Mouse (Mus musculus) E14TG2a.4 (cell line): ENCODE results near the gene Tsc2.
"Not testable (repeated sequence)": the region's sequence is repeated elsewhere in the genome, so short reads cannot be mapped to it uniquely, and the experiment has no call there.

Source experiments
- H3K27me3 ChIP-seq: 2 replicates; pipeline ENCODE4 v1.6.1; 2014; ENCODE audit warnings: low read length, control low read depth; ENCODE audit not compliant: insufficient read depth
- H3K36me3 ChIP-seq: 2 replicates; pipeline ENCODE4 v1.6.1; 2014; ENCODE audit warnings: low read length, control low read depth; ENCODE audit not compliant: insufficient read depth
- H3K4me1 ChIP-seq: replicated peaks from 2 replicates; pipeline ENCODE4 v1.6.1; 2014; ENCODE audit warnings: low read depth, low read length, control low read depth
- H3K4me3 ChIP-seq: replicated peaks from 2 replicates; pipeline ENCODE4 v1.5.1; 2014; ENCODE audit warnings: mild to moderate bottlenecking, low read length
- H3K9me3 ChIP-seq: 2 replicates; pipeline ENCODE4 v1.6.1; 2014; ENCODE audit warnings: low read length, control low read depth
- CTCF ChIP-seq: conservative IDR thresholded peaks from 2 replicates; pipeline ENCODE4 v1.5.1; 2014; ENCODE audit warnings: low read length
- NANOG ChIP-seq: IDR thresholded peaks from 2 replicates; pipeline ENCODE4 v1.6.1; 2014; ENCODE audit warnings: borderline replicate concordance, low read length, mixed read lengths
- POU5F1 ChIP-seq: IDR thresholded peaks from 2 replicates; pipeline ENCODE4 v1.6.1; 2014; ENCODE audit warnings: low read length, borderline replicate concordance

Tsc2 gene

DNA sequence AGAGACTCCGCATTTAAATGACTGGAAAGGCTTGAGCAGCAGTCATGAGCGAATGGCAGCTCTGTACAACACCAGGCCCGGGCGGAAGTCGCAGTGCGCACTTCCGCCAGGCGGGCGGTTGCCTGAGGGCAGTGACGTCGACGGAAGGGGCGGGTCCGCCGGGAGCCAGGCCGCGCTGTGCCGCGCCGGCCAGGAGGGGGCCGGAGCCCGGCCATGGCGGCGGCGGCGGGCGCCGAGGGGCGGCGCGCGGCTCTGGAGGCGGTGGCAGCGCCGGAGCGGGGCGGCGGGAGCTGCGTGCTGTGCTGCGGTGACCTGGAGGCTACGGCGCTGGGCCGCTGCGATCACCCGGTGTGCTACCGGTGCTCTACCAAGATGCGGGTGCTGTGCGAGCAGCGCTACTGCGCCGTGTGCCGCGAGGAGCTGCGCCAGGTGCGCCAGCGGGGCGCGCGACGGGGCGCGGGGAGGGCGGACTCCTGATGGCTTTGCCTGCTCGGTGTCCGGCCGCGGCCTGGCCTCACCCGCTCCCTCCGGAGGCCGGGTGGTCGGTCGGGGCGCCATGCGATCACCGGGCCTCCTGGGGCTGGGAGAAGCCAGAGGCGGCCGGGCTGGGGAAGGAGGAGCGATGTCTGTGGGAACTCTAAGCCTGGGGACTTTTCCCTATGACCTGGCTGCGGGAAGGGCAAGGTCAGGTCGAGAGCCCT is 37.3 kb upstream of the Tsc2 start, which contains the start of gene Zfp598:
Zfp598 (plus strand) TSS at position 143 of the 701 bp plus-strand sequence.
- no peaks in the 10 kb centered on the region for H3K9me3 ChIP-seq
- H3K36me3 ChIP-seq, result peaks cover 23% of the 10 kb centered on the region
- peak within 1 kb of the TSS; percentile 94 for H3K4me3 ChIP-seq
- TF ChIP-seq CTCF, result no peak
- no peak for TF ChIP-seq POU5F1
- TF ChIP-seq NANOG, result no peak
- peaks cover 64% of the 10 kb centered on the region for H3K4me1 ChIP-seq
- no peaks in the 10 kb centered on the region for H3K27me3 ChIP-seq

DNA sequence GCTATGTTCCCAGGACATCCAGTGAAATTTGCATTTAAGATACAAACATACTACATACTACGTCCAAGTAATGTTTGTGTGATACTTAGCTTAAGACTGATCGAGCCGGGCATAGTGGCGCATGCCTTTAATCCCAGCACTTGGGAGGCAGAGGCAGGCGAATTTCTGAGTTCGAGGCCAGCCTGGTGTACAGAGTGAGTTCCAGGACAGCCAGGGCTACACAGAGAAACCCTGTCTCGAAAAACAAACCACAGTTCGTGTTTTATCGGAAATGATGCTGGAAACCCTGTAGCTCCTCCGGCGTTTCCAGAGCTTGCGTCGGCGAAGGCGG is 36.7 kb upstream of the Tsc2 start:
- Histone ChIP-seq H3K4me1 (peaks cover 59% of the 10 kb centered on the region), H3K4me3 (peak overlapping the region; percentile 94), H3K36me3 (peaks cover 19% of the 10 kb centered on the region)
- not testable (repeated sequence) for H3K27me3 ChIP-seq, H3K9me3 ChIP-seq

DNA sequence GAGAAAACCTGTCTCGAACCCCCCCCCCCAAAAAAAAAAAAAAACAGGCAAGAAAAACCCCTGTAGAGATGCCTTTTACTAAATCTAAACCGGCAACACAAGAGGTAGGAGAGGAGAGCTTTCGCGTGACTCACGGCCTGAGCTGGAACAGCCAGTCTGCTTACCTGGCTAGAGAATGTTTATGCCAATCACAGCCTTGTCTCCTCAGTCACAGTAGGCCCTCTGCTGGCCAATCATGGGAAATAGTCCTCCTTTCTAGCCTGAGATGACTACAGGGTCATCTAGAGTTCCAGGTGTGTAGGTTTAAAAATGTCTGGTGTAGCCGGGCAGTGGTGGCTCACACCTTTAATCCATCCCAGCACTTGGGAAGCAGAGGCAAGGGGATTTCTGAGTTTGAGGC is 35.0 kb upstream of the Tsc2 start:
- peaks cover 43% of the 10 kb centered on the region for H3K4me1 ChIP-seq
- no peak for TF ChIP-seq POU5F1
- peak; percentile 60 for TF ChIP-seq CTCF
- TF ChIP-seq NANOG, result no peak
- no peaks in the 10 kb centered on the region for H3K9me3 ChIP-seq
- H3K36me3 ChIP-seq, result 0 out of 2 replicates have a peak, but pooled peaks cover 7% of the 10 kb centered on the region
- no peak overlapping the region for H3K4me3 ChIP-seq
- H3K27me3 ChIP-seq, result no peaks in the 10 kb centered on the region

GRCm38 (mm10) chr17:24667011-24667410 is 34.6 kb upstream of the Tsc2 start:
- H3K27me3 ChIP-seq, H3K36me3 ChIP-seq, H3K9me3 ChIP-seq: not testable (repeated sequence)

GRCm38 (mm10) chr17:24658017-24658758 is 25.8 kb upstream of the Tsc2 start, which contains the start of gene Npw:
TSS of gene Npw (minus strand) at chr17:24658457.
- H3K36me3 ChIP-seq, result no peaks in the 10 kb centered on the region
- no peak for TF ChIP-seq POU5F1
- no peak for TF ChIP-seq CTCF
- no peak for TF ChIP-seq NANOG
- H3K9me3 ChIP-seq, result no peaks in the 10 kb centered on the region
- H3K27me3 ChIP-seq, result peaks cover 53% of the 10 kb centered on the region
- peaks cover 31% of the 10 kb centered on the region for H3K4me1 ChIP-seq
- peak within 1 kb of the TSS; percentile 83 for H3K4me3 ChIP-seq

More at GRCm38 (mm10) chr17:24667011-24667410, 34.6 kb upstream of the Tsc2 start:
- peaks cover 38% of the 10 kb centered on the region for H3K4me1 ChIP-seq
- not testable (repeated sequence) for H3K4me3 ChIP-seq

DNA sequence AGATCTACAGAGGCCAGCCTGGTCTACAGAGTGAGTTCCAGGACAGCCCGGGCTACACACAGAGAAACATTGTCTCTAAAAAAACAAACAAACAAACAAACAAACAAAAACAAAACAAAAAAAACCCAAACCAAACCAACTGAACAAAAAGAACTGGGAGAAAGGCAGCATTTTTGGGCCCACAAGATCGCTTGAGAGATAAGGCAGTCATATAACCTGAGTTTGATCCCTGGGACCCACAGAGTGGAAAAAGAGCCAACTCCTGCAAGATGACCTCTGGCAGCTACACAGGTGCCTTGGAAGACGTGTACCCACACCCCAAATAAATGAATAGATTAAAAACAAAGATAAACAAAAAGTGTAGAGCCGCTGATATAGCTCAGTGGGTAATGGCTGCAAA is 22.5 kb upstream of the Tsc2 start:
- Histone ChIP-seq H3K27me3 (peaks cover 72% of the 10 kb centered on the region), H3K9me3 (no peaks in the 10 kb centered on the region), H3K36me3 (no peaks in the 10 kb centered on the region), H3K4me3 (no peak overlapping the region), H3K4me1 (peaks cover 38% of the 10 kb centered on the region)
- no peak for TF ChIP-seq POU5F1

DNA sequence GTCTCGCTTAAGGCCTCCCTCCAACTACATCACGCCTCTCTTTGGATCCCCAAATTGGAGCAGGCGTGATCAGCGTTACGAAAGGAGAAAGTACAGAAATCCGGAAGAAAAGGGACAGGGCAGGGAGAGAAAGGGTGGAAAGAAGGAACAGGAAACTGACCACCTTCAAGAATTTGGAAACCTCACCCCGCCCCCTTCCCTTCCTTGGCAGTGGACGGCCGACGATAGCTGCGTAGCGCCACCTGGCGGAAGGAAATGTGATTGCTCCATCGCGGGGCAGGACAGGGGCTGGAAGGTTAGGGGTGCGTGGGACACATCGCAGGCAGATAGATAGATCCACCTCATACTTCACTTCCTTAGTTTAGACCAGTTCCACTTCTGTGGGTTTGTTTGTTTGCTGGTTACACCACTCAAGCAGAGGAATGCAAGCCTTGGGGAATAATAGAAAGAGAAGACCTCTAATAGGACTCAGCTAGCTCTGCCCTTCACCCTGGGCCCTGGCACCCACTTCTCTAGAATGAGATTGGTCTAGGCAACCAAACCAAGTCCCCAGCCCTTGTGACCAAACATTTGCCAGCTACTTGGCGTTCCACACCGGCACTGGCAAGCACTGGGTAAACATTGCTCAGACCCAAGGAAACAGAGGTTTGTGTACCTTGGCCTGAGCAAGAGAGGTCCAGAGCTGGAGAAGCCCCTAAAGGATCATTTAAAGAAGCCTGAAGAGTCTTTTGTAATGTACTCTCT is 21.7 kb upstream of the Tsc2 start:
- peaks cover 74% of the 10 kb centered on the region for H3K27me3 ChIP-seq
- H3K4me3 ChIP-seq, result 0 out of 2 replicates have a peak overlapping the region, but pooled peaks have one; percentile 14
- peaks cover 43% of the 10 kb centered on the region for H3K4me1 ChIP-seq
- no peak for TF ChIP-seq NANOG
- no peak for TF ChIP-seq POU5F1
- TF ChIP-seq CTCF, result peak; percentile 12; the same call in 1 of the 2 replicates
- no peaks in the 10 kb centered on the region for H3K36me3 ChIP-seq
- no peaks in the 10 kb centered on the region for H3K9me3 ChIP-seq

DNA sequence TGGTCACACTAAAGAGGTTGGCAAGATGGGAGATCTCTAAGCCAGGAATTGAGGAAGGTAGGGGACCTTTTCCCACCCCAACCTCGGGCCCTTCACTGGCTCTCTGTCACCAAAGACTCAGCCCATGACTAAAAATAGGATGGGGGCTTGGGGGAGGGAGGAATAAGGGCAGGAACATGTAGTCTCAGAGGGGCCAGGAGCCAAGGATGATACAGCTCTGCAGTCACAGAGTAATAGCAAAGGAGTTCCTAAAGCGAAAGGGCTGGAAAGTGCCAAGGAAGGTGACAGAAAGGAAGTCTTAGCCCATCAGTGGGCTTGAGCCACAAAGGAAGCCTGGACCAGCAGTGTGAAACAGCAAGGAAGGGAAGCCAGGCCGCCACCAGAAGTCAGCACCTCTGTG is 19.4 kb upstream of the Tsc2 start:
- no peak for TF ChIP-seq POU5F1
- Histone ChIP-seq H3K4me1 (peaks cover 45% of the 10 kb centered on the region), H3K27me3 (peaks cover 62% of the 10 kb centered on the region)

More for the DNA sequence above, 19.4 kb upstream of the Tsc2 start:
- H3K9me3 ChIP-seq, result no peaks in the 10 kb centered on the region
- H3K4me3 ChIP-seq, result no peak overlapping the region
- H3K36me3 ChIP-seq, result no peaks in the 10 kb centered on the region
